Mouse (Mus musculus) neural tube, embryonic 15.5 days (tissue): ENCODE data around the gene Ier5. TPM values are rescaled to one million over a fixed set of nuclear protein-coding genes. Genes with fewer than 3 reads are reported as not detected.

Source experiments
- ATAC-seq: fragments of 200-750 bp; cut with Nextera tagmentation; 2 replicates; pipeline ENCODE4 v1.8.0; 2017; ENCODE audit warnings: mild to moderate bottlenecking, moderate TSS enrichment, moderate library complexity; ENCODE audit not compliant: low FRiP score
- H3K27ac ChIP-seq: fragments of 300-500 bp; sonication (generic); replicated peaks from 2 replicates; pipeline ENCODE4 v1.5.1; 2015; ENCODE audit warnings: mild to moderate bottlenecking, inconsistent platforms
- H3K27me3 ChIP-seq: fragments of 300-500 bp; sonication (generic); replicated peaks from 2 replicates; pipeline ENCODE4 v1.6.1; 2015; ENCODE audit warnings: inconsistent platforms
- H3K36me3 ChIP-seq: fragments of 300-500 bp; sonication (generic); 2 replicates; pipeline ENCODE4 v1.6.1; 2015; ENCODE audit warnings: inconsistent platforms
- H3K4me1 ChIP-seq: fragments of 300-500 bp; sonication (generic); 2 replicates; pipeline ENCODE4 v1.6.1; 2015; ENCODE audit warnings: inconsistent platforms
- H3K4me2 ChIP-seq: fragments of 300-500 bp; sonication (generic); 2 replicates; pipeline ENCODE4 v1.6.1; 2015; ENCODE audit warnings: inconsistent platforms, mild to moderate bottlenecking, moderate library complexity
- H3K4me3 ChIP-seq: fragments of 300-500 bp; sonication (generic); replicated peaks from 2 replicates; pipeline ENCODE4 v1.5.1; 2015; ENCODE audit warnings: mild to moderate bottlenecking, inconsistent platforms
- H3K9ac ChIP-seq: fragments of 300-500 bp; sonication (generic); replicated peaks from 2 replicates; pipeline ENCODE4 v1.6.1; 2015; ENCODE audit warnings: mild to moderate bottlenecking, inconsistent platforms
- H3K9me3 ChIP-seq: fragments of 300-500 bp; sonication (generic); replicated peaks from 2 replicates; pipeline ENCODE4 v1.6.1; 2016; ENCODE audit warnings: inconsistent platforms
- WGBS: fragments of 180-500 bp; shearing (Covaris S2); methylation state at CpG from one replicate; pipeline ENCODE4 v1.1.7; 2015; ENCODE audit warnings: mixed read lengths; 5-methylcytosine and 5-hydroxymethylcytosine counted together
- polyA plus RNA-seq: library from polyadenylated mRNA; unstranded; fragments of >200 nt; fragmentation: Nextera tagmentation; extraction: Ambion mirVana; gene quantifications from 2 replicates; pipeline ENCODE4 v1.2.1, GENCODE M21; 2015

Ier5 gene
- polyA plus RNA-seq, 1 experiment from 2014 or later = 3.9 TPM

- H3K4me2 ChIP-seq = no peak overlapping the region
- no peaks in the 10 kb centered on the region for H3K36me3 ChIP-seq
- H3K27me3 ChIP-seq = no peaks in the 10 kb centered on the region
- ATAC-seq = no peak
- no peak overlapping the region for H3K4me3 ChIP-seq
- H3K4me1 ChIP-seq = peaks cover 55% of the 10 kb centered on the region
- H3K27ac ChIP-seq = no peak overlapping the region
- WGBS = 97% methylated on average over 4 of the region's 4 CpGs
- no peaks in the 10 kb centered on the region for H3K9me3 ChIP-seq
- H3K9ac ChIP-seq = no peak overlapping the region
Observed at GRCm38 (mm10) chr1:155088046-155088445, 11.4 kb downstream of the Ier5 start.

- Histone ChIP-seq H3K9me3 (no peaks in the 10 kb centered on the region), H3K36me3 (no peaks in the 10 kb centered on the region), H3K9ac (no peak overlapping the region), H3K27ac (peak overlapping the region; percentile 45), H3K4me3 (no peak overlapping the region), H3K4me1 (peaks cover 55% of the 10 kb centered on the region), H3K27me3 (no peaks in the 10 kb centered on the region), H3K4me2 (no peak overlapping the region)
- WGBS = 17% methylated on average over 4 of the region's 4 CpGs
- ATAC-seq = no peak
Observed at GRCm38 (mm10) chr1:155086893-155087292, 12.5 kb downstream of the Ier5 start.

DNA sequence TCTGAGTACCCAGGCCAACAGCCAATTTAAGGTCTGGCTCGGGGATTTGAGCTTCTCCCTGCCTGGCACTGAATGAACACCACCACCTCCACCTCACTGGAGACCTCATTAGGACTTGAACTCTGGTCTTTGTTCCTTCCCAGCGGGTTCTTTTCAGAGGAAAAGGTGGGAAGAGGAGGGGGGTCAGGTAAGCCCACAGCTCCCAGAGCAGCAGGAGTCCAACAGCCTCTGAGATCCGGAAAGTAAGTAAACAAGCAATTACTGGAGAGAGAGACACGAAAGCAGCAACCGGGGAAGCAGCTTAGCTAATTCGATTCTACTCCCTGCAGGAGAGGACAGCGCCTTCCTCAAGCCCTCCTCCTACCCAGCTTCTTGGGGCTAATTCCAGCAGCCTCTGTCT, 13.0 kb downstream of the Ier5 start:
- Histone ChIP-seq H3K4me3 (no peak overlapping the region), H3K27me3 (no peaks in the 10 kb centered on the region), H3K27ac (peak overlapping the region; percentile 45), H3K4me2 (no peak overlapping the region), H3K9me3 (no peaks in the 10 kb centered on the region), H3K4me1 (peaks cover 55% of the 10 kb centered on the region), H3K9ac (no peak overlapping the region), H3K36me3 (no peaks in the 10 kb centered on the region)
- WGBS = 15% methylated on average over 7 of the region's 7 CpGs
- no peak for ATAC-seq

DNA sequence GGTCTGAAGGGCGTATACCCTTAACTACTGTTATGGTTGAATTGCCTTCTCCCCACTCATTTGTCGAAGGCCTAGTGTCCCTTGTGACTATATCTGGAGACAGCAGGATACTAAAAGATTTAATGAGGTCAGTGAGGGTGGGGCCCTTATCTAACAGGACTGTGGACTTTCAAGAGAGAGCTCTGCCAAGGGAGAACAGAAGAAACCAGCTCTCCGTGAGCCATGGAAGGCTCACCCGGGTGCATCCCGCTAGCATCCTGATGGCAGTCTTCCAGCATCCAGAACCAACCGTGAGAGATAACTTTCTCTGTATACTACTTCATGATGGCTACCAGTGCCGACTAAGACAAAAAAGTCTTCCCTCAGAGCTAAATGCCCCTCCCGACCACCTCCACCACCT, 14.6 kb downstream of the Ier5 start:
- H3K9me3 ChIP-seq = no peaks in the 10 kb centered on the region
- ATAC-seq = no peak
- H3K27me3 ChIP-seq = no peaks in the 10 kb centered on the region
- no peak overlapping the region for H3K4me3 ChIP-seq
- no peaks in the 10 kb centered on the region for H3K36me3 ChIP-seq
- H3K27ac ChIP-seq = 0 out of 2 replicates have a peak overlapping the region, but pooled peaks have one; percentile 92
- H3K9ac ChIP-seq = no peak overlapping the region
- 34% methylated on average over 8 of the region's 8 CpGs for whole genome bisulfite sequencing
- no peak overlapping the region for H3K4me2 ChIP-seq
- H3K4me1 ChIP-seq = peaks cover 56% of the 10 kb centered on the region

DNA sequence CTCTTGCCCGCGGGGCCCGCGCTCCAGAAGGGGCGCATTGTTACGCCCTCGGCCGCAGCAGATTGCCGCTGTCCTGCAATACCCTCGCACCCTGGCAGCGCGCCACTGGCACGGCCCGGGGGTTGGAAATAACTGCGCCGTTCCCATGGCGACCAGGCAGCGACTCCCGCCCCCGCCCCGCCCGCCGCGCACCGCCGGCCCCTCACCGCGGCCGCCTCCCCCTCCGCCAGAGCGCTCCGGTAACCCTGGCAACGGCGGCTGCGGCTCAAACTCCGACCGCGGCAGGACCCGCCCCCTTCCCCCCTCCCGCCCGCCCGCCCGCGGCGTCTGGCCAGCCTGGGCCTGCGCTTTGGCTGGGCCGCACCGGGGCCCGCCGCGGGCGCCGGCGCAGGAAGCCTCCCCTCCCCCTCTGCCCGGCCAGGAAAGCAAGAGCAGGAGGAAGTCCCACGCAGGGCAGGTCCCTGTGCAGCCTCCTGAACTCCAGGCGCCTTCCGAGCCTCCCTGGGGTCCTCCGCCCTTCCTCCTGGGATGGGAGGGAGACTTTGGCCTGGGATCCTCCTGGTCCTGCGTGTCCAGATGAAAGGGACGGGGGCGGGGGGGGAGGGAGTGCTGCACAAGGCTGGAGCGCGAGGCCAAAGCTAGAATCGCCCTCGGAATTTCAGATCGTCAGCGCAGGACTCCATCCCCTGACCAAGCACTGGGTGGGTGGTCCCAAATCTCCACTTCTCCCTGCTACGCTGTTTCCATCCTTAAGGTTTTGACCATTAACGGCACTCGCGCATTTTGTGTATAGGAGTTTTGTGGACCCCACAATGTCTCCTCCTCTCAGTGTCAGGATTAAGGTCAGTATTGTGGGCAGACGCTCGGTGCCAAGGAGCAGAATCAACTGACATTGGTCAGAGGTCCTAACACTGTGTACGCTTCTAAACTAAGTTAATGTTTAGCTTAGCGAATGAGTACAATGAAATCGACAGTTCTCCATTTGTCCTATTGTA, 15.9 kb downstream of the Ier5 start:
- Histone ChIP-seq H3K9me3 (no peaks in the 10 kb centered on the region), H3K4me1 (peaks cover 54% of the 10 kb centered on the region), H3K27me3 (no peaks in the 10 kb centered on the region), H3K4me3 (peak overlapping the region; percentile 51), H3K36me3 (no peaks in the 10 kb centered on the region), H3K4me2 (peak overlapping the region; percentile 68), H3K9ac (peak overlapping the region; percentile 58), H3K27ac (peak overlapping the region; percentile 92)
- peak; percentile 94 for ATAC-seq
- WGBS = 2% methylated on average over 44 of the region's 77 CpGs

DNA sequence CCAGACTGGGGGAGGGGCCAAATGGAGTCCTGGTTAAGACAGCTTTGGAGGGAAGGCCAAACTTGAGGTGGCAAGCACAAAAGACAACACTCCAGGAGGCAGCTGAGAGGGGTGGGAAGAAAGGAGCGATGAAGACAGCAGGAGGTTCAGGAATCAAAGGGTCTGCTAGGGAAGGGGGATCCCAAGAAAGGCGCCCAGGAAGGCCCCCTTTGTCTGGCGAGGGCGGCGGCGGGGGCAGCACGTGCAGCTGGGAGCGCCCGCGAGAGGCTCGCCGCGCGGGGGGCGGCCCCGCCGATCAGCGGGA, 16.5 kb downstream of the Ier5 start:
- Histone ChIP-seq H3K27ac (peak overlapping the region; percentile 92), H3K4me1 (peaks cover 58% of the 10 kb centered on the region), H3K4me3 (peak overlapping the region; percentile 51), H3K36me3 (no peaks in the 10 kb centered on the region), H3K4me2 (peak overlapping the region; percentile 68), H3K27me3 (no peaks in the 10 kb centered on the region), H3K9me3 (no peaks in the 10 kb centered on the region), H3K9ac (peak overlapping the region; percentile 55)
- 0% methylated on average over 16 of the region's 18 CpGs for WGBS
- ATAC-seq = peak; percentile 62; the same call in 1 of the 2 replicates

- Histone ChIP-seq H3K36me3 (no peaks in the 10 kb centered on the region), H3K4me1 (peaks cover 64% of the 10 kb centered on the region), H3K9me3 (no peaks in the 10 kb centered on the region), H3K4me3 (peak overlapping the region; percentile 51), H3K4me2 (peak overlapping the region; percentile 68), H3K9ac (peak overlapping the region; percentile 55; the same call in 1 of the 2 replicates), H3K27ac (peak overlapping the region; percentile 92), H3K27me3 (no peaks in the 10 kb centered on the region)
- 4% methylated on average over 11 of the region's 11 CpGs for WGBS
- ATAC-seq = no peak
Observed at GRCm38 (mm10) chr1:155082158-155082964, 17.1 kb downstream of the Ier5 start.

- Histone ChIP-seq H3K4me3 (no peak overlapping the region), H3K36me3 (no peaks in the 10 kb centered on the region), H3K27ac (no peak overlapping the region), H3K4me1 (peaks cover 37% of the 10 kb centered on the region), H3K9ac (no peak overlapping the region), H3K4me2 (no peak overlapping the region), H3K27me3 (no peaks in the 10 kb centered on the region), H3K9me3 (no peaks in the 10 kb centered on the region)
- WGBS = 57% methylated on average over 3 of the region's 3 CpGs
- no peak for ATAC-seq
Observed at GRCm38 (mm10) chr1:155077675-155078074, 21.8 kb downstream of the Ier5 start.

DNA sequence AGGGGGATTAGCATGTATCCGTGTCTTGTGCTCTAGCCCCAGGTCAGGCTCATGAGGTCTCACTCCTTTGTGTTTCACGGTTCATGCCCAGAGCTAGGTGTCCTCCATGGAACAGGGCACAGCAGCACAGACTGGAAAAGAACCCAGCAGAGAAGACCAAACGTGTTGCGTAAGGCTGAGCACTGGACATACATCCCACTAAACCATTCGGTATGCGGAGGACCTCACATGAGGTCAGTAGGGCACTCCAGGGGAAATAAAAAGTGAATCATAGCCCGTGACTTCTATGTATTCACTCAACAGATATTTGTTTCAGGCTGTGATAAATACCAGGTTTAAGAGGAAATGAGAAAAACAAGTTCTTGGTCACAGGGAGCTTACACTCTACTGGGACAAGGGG, 23.6 kb downstream of the Ier5 start:
- Histone ChIP-seq H3K4me2 (no peak overlapping the region), H3K36me3 (no peaks in the 10 kb centered on the region), H3K27ac (no peak overlapping the region), H3K9ac (no peak overlapping the region), H3K4me3 (no peak overlapping the region), H3K9me3 (no peaks in the 10 kb centered on the region), H3K27me3 (no peaks in the 10 kb centered on the region), H3K4me1 (peaks cover 38% of the 10 kb centered on the region)
- WGBS = 87% methylated on average over 7 of the region's 7 CpGs
- no peak for ATAC-seq

DNA sequence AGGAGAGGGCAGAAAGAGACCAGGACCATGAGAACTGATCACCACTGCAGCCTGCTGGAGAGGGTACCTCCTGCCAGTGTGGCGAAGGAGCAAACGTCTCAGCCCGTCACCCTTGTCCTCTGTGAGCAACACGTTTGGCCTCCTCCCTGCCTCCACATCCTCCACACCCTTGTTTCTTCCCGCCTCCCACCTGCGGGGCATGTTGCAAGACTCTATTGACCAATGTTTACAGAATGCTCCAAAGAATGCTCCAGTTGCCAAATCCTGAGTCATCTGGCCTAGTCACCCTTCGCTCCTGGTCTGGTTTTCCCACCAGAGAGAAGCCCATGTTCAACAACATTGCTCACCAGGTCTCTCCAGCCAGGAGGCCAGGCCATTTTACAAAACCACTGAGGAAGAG, 24.6 kb downstream of the Ier5 start:
- Histone ChIP-seq H3K4me3 (no peak overlapping the region), H3K27me3 (no peaks in the 10 kb centered on the region), H3K4me1 (peaks cover 46% of the 10 kb centered on the region), H3K9ac (no peak overlapping the region), H3K36me3 (no peaks in the 10 kb centered on the region), H3K4me2 (no peak overlapping the region), H3K27ac (no peak overlapping the region), H3K9me3 (no peaks in the 10 kb centered on the region)
- ATAC-seq = no peak
- WGBS = 85% methylated on average over 7 of the region's 7 CpGs

DNA sequence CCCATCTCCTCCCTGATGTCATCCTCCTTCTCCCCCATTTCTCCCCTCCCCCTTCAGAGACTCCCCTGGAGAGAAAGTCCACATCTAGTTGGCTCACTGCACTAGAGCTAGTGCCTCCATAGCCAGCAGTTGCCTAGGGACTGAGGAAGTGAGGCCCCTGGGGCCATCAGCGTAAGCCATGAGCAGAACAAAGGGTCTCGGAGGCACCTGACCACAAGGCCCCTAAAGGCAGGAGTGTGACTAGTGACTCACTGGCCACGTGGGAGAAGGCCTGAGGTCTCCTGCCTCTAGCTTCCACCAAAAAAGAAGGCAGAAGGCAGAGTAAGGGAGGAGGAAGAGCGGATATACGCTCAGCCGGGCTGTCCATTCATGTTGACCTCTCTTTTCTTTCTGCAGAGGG, 25.5 kb downstream of the Ier5 start:
- H3K4me1 ChIP-seq = peaks cover 49% of the 10 kb centered on the region
- no peak for ATAC-seq
- no peak overlapping the region for H3K4me2 ChIP-seq
- H3K4me3 ChIP-seq = no peak overlapping the region
- H3K27me3 ChIP-seq = no peaks in the 10 kb centered on the region
- H3K9me3 ChIP-seq = no peaks in the 10 kb centered on the region
- no peak overlapping the region for H3K27ac ChIP-seq
- WGBS = 72% methylated on average over 6 of the region's 6 CpGs
- H3K36me3 ChIP-seq = no peaks in the 10 kb centered on the region
- H3K9ac ChIP-seq = no peak overlapping the region

GRCm38 (mm10) chr1:155073133-155073532, 26.3 kb downstream of the Ier5 start:
- 37% methylated on average over 7 of the region's 7 CpGs for WGBS
- no peak for ATAC-seq
- Histone ChIP-seq H3K27ac (no peak overlapping the region), H3K9me3 (no peaks in the 10 kb centered on the region), H3K4me3 (no peak overlapping the region), H3K36me3 (no peaks in the 10 kb centered on the region), H3K4me1 (peaks cover 46% of the 10 kb centered on the region), H3K9ac (no peak overlapping the region), H3K27me3 (no peaks in the 10 kb centered on the region), H3K4me2 (no peak overlapping the region)
